Mouse (Mus musculus) limb, embryonic 15.5 days (tissue): ENCODE measurements around the gene Cd300lg. TPM values are rescaled to one million over a fixed set of nuclear protein-coding genes. Genes with fewer than 3 reads are reported as not detected.

Experiments used
- polyA plus RNA-seq: library from polyadenylated mRNA; unstranded; fragments of >200 nt; fragmentation: Nextera tagmentation; extraction: Ambion mirVana; gene quantifications from 2 replicates; pipeline ENCODE4 v1.2.1, GENCODE M21; 2015

Cd300lg gene
- polyA plus RNA-seq, 1 experiment from 2014 or later, result 2.2 TPM

Other genes starting within 250 kb of the Cd300lg start
- 15.8 and 18.6 TPM in 2 replicates for gene Meox1, start 147.1 kb upstream of the Cd300lg start, polyA plus RNA-seq
- gene Sost, start 74.5 kb upstream of the Cd300lg start, polyA plus RNA-seq, result 0.16 and 0.50 TPM in 2 replicates
- gene Cfap97d1, start 57.2 kb upstream of the Cd300lg start, polyA plus RNA-seq, result not detected in 2 replicates
- gene Dusp3, start 54.5 kb upstream of the Cd300lg start, polyA plus RNA-seq, result 26.9 and 37.0 TPM in 2 replicates
- 5.8 and 6.0 TPM in 2 replicates for gene Mpp3, start 13.0 kb upstream of the Cd300lg start, polyA plus RNA-seq
- 7.5 and 8.8 TPM in 2 replicates for gene Mpp2, start 47.0 kb downstream of the Cd300lg start, polyA plus RNA-seq
- not detected in 2 replicates for gene Ppy, start 59.8 kb downstream of the Cd300lg start, polyA plus RNA-seq
- not detected in 2 replicates for gene Pyy, start 66.3 kb downstream of the Cd300lg start, polyA plus RNA-seq
- gene Nags, start 104.0 kb downstream of the Cd300lg start, polyA plus RNA-seq, result 0.12 and 0.14 TPM in 2 replicates
- gene Tmem101, start 114.9 kb downstream of the Cd300lg start, polyA plus RNA-seq, result 37.5 and 40.3 TPM in 2 replicates
- 119 and 130 TPM in 2 replicates for gene Lsm12, start 143.8 kb downstream of the Cd300lg start, polyA plus RNA-seq
- 25.1 and 27.6 TPM in 2 replicates for gene G6pc3, start 148.1 kb downstream of the Cd300lg start, polyA plus RNA-seq
- gene Hdac5, start 188.7 kb downstream of the Cd300lg start, polyA plus RNA-seq, result 94.1 and 96.7 TPM in 2 replicates
- gene BC030867, start 207.4 kb downstream of the Cd300lg start, polyA plus RNA-seq, result 13.0 and 13.8 TPM in 2 replicates
- gene Asb16, start 227.2 kb downstream of the Cd300lg start, polyA plus RNA-seq, result 0.20 and 0.24 TPM in 2 replicates
- 53.4 and 53.9 TPM in 2 replicates for gene Tmub2, start 243.4 kb downstream of the Cd300lg start, polyA plus RNA-seq